Mouse (Mus musculus) liver, embryonic 12.5 days (tissue): ENCODE data around the gene Klhdc8b. TPM values are rescaled to one million over a fixed set of nuclear protein-coding genes. Genes with fewer than 3 reads are reported as not detected.

Experiments
- ATAC-seq: fragments of 200-750 bp; cut with Nextera tagmentation; 2 replicates; pipeline ENCODE4 v1.8.0; 2017; ENCODE audit warnings: moderate number of reproducible peaks, mild to moderate bottlenecking, moderate library complexity
- H3K27ac ChIP-seq: fragments of 300-500 bp; sonication (generic); 2 replicates; pipeline ENCODE4 v1.5.1; 2016; ENCODE audit warnings: mild to moderate bottlenecking
- H3K27me3 ChIP-seq: fragments of 300-500 bp; sonication (generic); replicated peaks from 2 replicates; pipeline ENCODE4 v1.6.1; 2016; ENCODE audit warnings: mild to moderate bottlenecking, moderate library complexity
- H3K36me3 ChIP-seq: fragments of 300-500 bp; sonication (generic); 2 replicates; pipeline ENCODE4 v1.6.1; 2016; ENCODE audit warnings: mild to moderate bottlenecking, moderate library complexity
- H3K4me1 ChIP-seq: fragments of 300-500 bp; sonication (generic); 2 replicates; pipeline ENCODE4 v1.6.1; 2016
- H3K4me2 ChIP-seq: fragments of 300-500 bp; sonication (generic); 2 replicates; pipeline ENCODE4 v1.6.1; 2016; ENCODE audit warnings: mild to moderate bottlenecking, moderate library complexity
- H3K4me3 ChIP-seq: fragments of 300-500 bp; sonication (generic); 2 replicates; pipeline ENCODE4 v1.5.1; 2016; ENCODE audit warnings: mild to moderate bottlenecking, moderate library complexity
- H3K9ac ChIP-seq: fragments of 300-500 bp; sonication (generic); 2 replicates; pipeline ENCODE4 v1.6.1; 2016; ENCODE audit warnings: mild to moderate bottlenecking, moderate library complexity
- H3K9me3 ChIP-seq: fragments of 300-500 bp; sonication (generic); replicated peaks from 2 replicates; pipeline ENCODE4 v1.6.1; 2016; ENCODE audit warnings: mild to moderate bottlenecking, moderate library complexity
- WGBS: fragments of 180-500 bp; shearing (Covaris S2); methylation state at CpG from one replicate; pipeline ENCODE4 v1.1.7; 2016; ENCODE audit not compliant: insufficient replicate concordance; 5-methylcytosine and 5-hydroxymethylcytosine counted together
- polyA plus RNA-seq: library from polyadenylated mRNA; unstranded; fragments of >200 nt; fragmentation: Nextera tagmentation; extraction: Ambion mirVana; gene quantifications from 2 replicates; pipeline ENCODE4 v1.2.1, GENCODE M21; 2016

Klhdc8b gene
- polyA plus RNA-seq, 1 experiment from 2014 or later: 18.8 TPM

DNA sequence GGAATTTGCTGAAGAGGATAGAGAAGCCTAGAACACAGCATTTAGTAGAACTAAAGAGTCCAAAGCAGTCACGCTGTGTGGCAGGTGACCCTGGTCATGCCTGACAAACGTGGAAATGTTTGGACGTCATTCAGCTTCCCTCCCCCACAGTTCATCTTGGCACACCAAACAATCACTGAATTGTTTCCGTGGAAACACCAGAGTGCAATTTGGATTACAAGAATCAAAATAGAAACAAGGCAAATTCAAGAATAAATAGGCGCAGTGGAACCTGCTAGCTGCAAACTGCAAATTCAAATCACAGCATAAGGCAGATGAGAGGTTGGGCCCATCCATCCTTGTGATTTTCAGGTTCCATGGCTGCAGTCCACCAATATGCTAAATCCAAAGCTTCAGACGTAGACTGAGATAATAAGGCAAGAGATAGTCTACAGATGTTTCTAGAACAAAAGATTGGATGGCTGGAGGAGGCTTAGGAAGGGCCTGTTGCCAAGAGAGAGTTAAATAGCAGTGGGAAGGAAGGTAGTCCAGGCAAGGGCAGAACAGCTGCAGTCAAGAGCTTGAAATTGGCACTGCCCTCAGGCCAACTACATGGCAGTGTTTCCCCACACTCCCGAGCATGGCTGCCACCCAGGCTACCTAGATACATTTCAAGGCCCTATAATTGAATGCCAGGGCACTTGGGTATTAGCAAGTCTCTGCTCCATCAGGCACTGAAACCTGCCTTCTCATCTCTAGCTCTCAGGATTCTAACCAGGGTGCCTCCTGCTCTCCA, 60.0 kb downstream of the Klhdc8b start:
- peaks cover 10% of the 10 kb centered on the region for H3K4me1 ChIP-seq
- no peaks in the 10 kb centered on the region for H3K27me3 ChIP-seq
- H3K9ac ChIP-seq: no peak overlapping the region
- H3K4me3 ChIP-seq: no peak overlapping the region
- 67% methylated on average over 7 of the region's 7 CpGs for WGBS
- no peak overlapping the region for H3K4me2 ChIP-seq
- H3K36me3 ChIP-seq: no peaks in the 10 kb centered on the region
- H3K27ac ChIP-seq: no peak overlapping the region
- ATAC-seq: no peak
- H3K9me3 ChIP-seq: no peaks in the 10 kb centered on the region

DNA sequence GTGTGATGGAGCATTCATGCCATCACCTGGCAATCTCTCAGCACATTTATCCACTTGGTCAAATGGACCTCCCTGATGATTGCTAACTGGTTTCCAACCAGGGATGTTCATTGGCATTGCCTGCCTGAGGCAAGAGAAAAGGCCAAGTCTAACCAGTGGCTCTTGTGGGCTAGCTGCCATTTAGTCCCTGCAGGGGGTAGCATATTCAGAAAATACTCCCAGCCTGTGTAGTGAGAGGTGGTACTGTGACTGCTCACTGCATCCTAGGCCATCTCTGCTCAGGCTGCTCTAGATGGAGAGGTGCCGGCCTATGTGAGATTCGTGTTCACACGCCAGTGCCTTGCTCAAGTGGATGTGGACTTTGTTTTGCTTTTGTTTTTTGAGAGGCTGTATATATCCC, 63.1 kb downstream of the Klhdc8b start:
- ATAC-seq: no peak
- Histone ChIP-seq H3K36me3 (peaks cover 9% of the 10 kb centered on the region), H3K4me1 (no peaks in the 10 kb centered on the region), H3K4me2 (no peak overlapping the region), H3K4me3 (no peak overlapping the region), H3K9me3 (no peaks in the 10 kb centered on the region), H3K27ac (no peak overlapping the region), H3K9ac (no peak overlapping the region), H3K27me3 (no peaks in the 10 kb centered on the region)
- WGBS: 86% methylated on average over 3 of the region's 3 CpGs

Other genes starting within 250 kb of the Klhdc8b start
- gene Dag1, start 197.6 kb downstream of the Klhdc8b start, polyA plus RNA-seq: 20.7 and 22.1 TPM in 2 replicates
- gene Nicn1, start 171.2 kb downstream of the Klhdc8b start, polyA plus RNA-seq: 5.8 and 7.9 TPM in 2 replicates
- 10.9 and 12.9 TPM in 2 replicates for gene Amt, start 164.7 kb downstream of the Klhdc8b start, polyA plus RNA-seq
- gene Rhoa, start 155.5 kb downstream of the Klhdc8b start, polyA plus RNA-seq: 249 and 259 TPM in 2 replicates
- gene Tcta, start 155.4 kb downstream of the Klhdc8b start, polyA plus RNA-seq: 13.4 TPM in 2 replicates
- gene Gpx1, start 122.7 kb downstream of the Klhdc8b start, polyA plus RNA-seq: 5,938 and 5,957 TPM in 2 replicates
- gene Usp4, start 113.7 kb downstream of the Klhdc8b start, polyA plus RNA-seq: 87.4 and 92.1 TPM in 2 replicates
- gene 1700102P08Rik, start 68.8 kb downstream of the Klhdc8b start, polyA plus RNA-seq: 0.32 and 0.59 TPM in 2 replicates
- gene Ccdc36, start 33.1 kb downstream of the Klhdc8b start, polyA plus RNA-seq: 0.55 TPM in 2 replicates
- gene BC048562, start 25.1 kb downstream of the Klhdc8b start, polyA plus RNA-seq: not detected in 2 replicates
- gene Ccdc71, start 1.1 kb downstream of the Klhdc8b start, polyA plus RNA-seq: 28.5 and 32.9 TPM in 2 replicates
- gene Lamb2, start 18.2 kb upstream of the Klhdc8b start, polyA plus RNA-seq: 9.8 and 10.9 TPM in 2 replicates
- gene Usp19, start 29.0 kb upstream of the Klhdc8b start, polyA plus RNA-seq: 48.0 and 52.1 TPM in 2 replicates
- 74.4 and 79.9 TPM in 2 replicates for gene Qars, start 46.1 kb upstream of the Klhdc8b start, polyA plus RNA-seq
- gene Qrich1, start 55.2 kb upstream of the Klhdc8b start, polyA plus RNA-seq: 78.6 and 81.6 TPM in 2 replicates
- 173 and 184 TPM in 2 replicates for gene Impdh2, start 98.7 kb upstream of the Klhdc8b start, polyA plus RNA-seq
- 34.8 and 38.9 TPM in 2 replicates for gene Ndufaf3, start 105.9 kb upstream of the Klhdc8b start, polyA plus RNA-seq
- 52.7 and 58.9 TPM in 2 replicates for gene Dalrd3, start 108.3 kb upstream of the Klhdc8b start, polyA plus RNA-seq
- gene Wdr6, start 117.2 kb upstream of the Klhdc8b start, polyA plus RNA-seq: 28.3 and 29.3 TPM in 2 replicates
- 1.1 and 1.4 TPM in 2 replicates for gene P4htm, start 136.1 kb upstream of the Klhdc8b start, polyA plus RNA-seq
- gene Arih2, start 187.8 kb upstream of the Klhdc8b start, polyA plus RNA-seq: 40.4 and 41.3 TPM in 2 replicates
- gene Slc25a20, start 200.5 kb upstream of the Klhdc8b start, polyA plus RNA-seq: 25.2 and 26.7 TPM in 2 replicates
- 15.5 and 17.5 TPM in 2 replicates for gene Prkar2a, start 227.7 kb upstream of the Klhdc8b start, polyA plus RNA-seq